Mouse (Mus musculus) heart, postnatal 0 days (tissue): ENCODE results near the gene Il3ra. TPM values are rescaled to one million over a fixed set of nuclear protein-coding genes. Genes with fewer than 3 reads are reported as not detected.

Experiments
- ATAC-seq: fragments of 200-750 bp; cut with Nextera tagmentation; 2 replicates; pipeline ENCODE4 v1.8.0; 2017; ENCODE audit warnings: low read depth, moderate number of reproducible peaks, moderate library complexity; ENCODE audit not compliant: insufficient read depth
- DNase-seq: peaks from one replicate; pipeline ENCODE4 v3.0.0-alpha.2; 2016; ENCODE audit warnings: low spot score
- H3K27ac ChIP-seq: fragments of 300-500 bp; sonication (generic); 2 replicates; pipeline ENCODE4 v1.5.1; 2014; ENCODE audit warnings: low read depth, mild to moderate bottlenecking
- H3K27me3 ChIP-seq: fragments of 300-500 bp; sonication (generic); 2 replicates; pipeline ENCODE4 v1.6.1; 2014; ENCODE audit warnings: low read length, mixed read lengths; ENCODE audit not compliant: control insufficient read depth, insufficient read depth
- H3K36me3 ChIP-seq: fragments of 300-500 bp; sonication (generic); replicated peaks from 2 replicates; pipeline ENCODE4 v1.6.1; 2014; ENCODE audit warnings: low read length, mixed read lengths; ENCODE audit not compliant: control insufficient read depth, insufficient read depth
- H3K4me1 ChIP-seq: fragments of 300-500 bp; sonication (generic); 2 replicates; pipeline ENCODE4 v1.6.1; 2014; ENCODE audit warnings: antibody characterized with exemption; ENCODE audit not compliant: control insufficient read depth, insufficient read depth
- H3K4me2 ChIP-seq: fragments of 300-500 bp; sonication (generic); 2 replicates; pipeline ENCODE4 v1.6.1; 2014; ENCODE audit warnings: low read depth, mild to moderate bottlenecking, low read length, moderate library complexity
- H3K4me3 ChIP-seq: fragments of 300-500 bp; sonication (generic); 2 replicates; pipeline ENCODE4 v1.5.1; 2014; ENCODE audit warnings: low read depth, low read length
- H3K9ac ChIP-seq: fragments of 300-500 bp; sonication (generic); replicated peaks from 2 replicates; pipeline ENCODE4 v1.6.1; 2014; ENCODE audit warnings: low read depth, low read length, mixed read lengths
- H3K9me3 ChIP-seq: fragments of 300-500 bp; sonication (generic); replicated peaks from 2 replicates; pipeline ENCODE4 v1.6.1; 2016; ENCODE audit warnings: low read length; ENCODE audit not compliant: control insufficient read depth
- CTCF ChIP-seq: IDR thresholded peaks from 2 replicates; pipeline ENCODE4 v1.5.1; 2016; ENCODE audit warnings: antibody characterized with exemption, control low read depth, low read depth
- EP300 ChIP-seq: IDR thresholded peaks from 2 replicates; pipeline ENCODE4 v1.6.1; 2016; ENCODE audit warnings: antibody characterized with exemption, low read depth
- WGBS: fragments of 180-500 bp; shearing (Covaris S2); extraction: QIAGEN DNeasy Blood & Tissue Kit; methylation state at CpG from one replicate; pipeline ENCODE4 v1.1.7; 2014; 5-methylcytosine and 5-hydroxymethylcytosine counted together
- polyA plus RNA-seq: library from polyadenylated mRNA; unstranded; fragments of >200 nt; fragmentation: Nextera tagmentation; extraction: Ambion mirVana; gene quantifications from 2 replicates; pipeline ENCODE4 v1.2.1, GENCODE M21; 2015
- total RNA-seq: library from RNA; depleted of rRNA; stranded (reverse); fragments of >200 nt; gene quantifications from 2 replicates; pipeline ENCODE4 v1.2.3, GENCODE M21; 2014; ENCODE audit warnings: low replicate concordance; rRNA removed

The Il3ra gene
- total and polyA plus RNA-seq, 2 experiments from 2014 or later: 4.1 to 22.1 TPM

- Histone ChIP-seq H3K27me3 (no peaks in the 10 kb centered on the region), H3K36me3 (0 out of 2 replicates have a peak, but pooled peaks cover 2% of the 10 kb centered on the region), H3K4me3 (no peak overlapping the region), H3K27ac (no peak overlapping the region), H3K4me1 (no peaks in the 10 kb centered on the region), H3K9ac (no peak overlapping the region), H3K9me3 (peaks cover 48% of the 10 kb centered on the region), H3K4me2 (no peak overlapping the region)
- TF ChIP-seq EP300: no peak
- TF ChIP-seq CTCF: no peak
- no peak for DNase-seq
- 89% methylated on average over 8 of the region's 8 CpGs for WGBS
- no peak for ATAC-seq
Measured at GRCm38 (mm10) chr14:14353740-14354510, 7.8 kb downstream of the Il3ra start.

GRCm38 (mm10) chr14:14354511-14355359, 8.7 kb downstream of the Il3ra start:
- no peak overlapping the region for H3K4me3 ChIP-seq
- ATAC-seq: no peak

DNA sequence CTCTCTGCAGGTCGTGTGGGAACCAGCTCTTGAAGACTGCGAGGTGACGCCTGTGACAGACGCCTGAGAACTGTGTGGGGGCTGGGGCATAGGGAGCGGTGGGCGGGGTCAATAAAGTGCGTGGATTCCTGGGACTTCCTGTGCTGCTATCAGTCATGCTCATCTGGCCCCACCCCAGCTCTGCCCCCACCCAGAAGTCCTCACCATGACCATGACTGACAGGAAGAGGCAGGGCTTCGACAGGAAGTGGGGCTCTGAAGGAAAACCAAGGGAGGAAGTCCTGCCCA, 9.2 kb downstream of the Il3ra start:
- H3K9me3 ChIP-seq: peaks cover 37% of the 10 kb centered on the region
- H3K4me1 ChIP-seq: no peaks in the 10 kb centered on the region
- no peaks in the 10 kb centered on the region for H3K27me3 ChIP-seq
- WGBS: 90% methylated on average over 8 of the region's 8 CpGs
- no peak overlapping the region for H3K27ac ChIP-seq
- no peaks in the 10 kb centered on the region for H3K36me3 ChIP-seq
- no peak overlapping the region for H3K9ac ChIP-seq
- H3K4me3 ChIP-seq: no peak overlapping the region
- no peak for TF ChIP-seq CTCF
- TF ChIP-seq EP300: no peak
- no peak overlapping the region for H3K4me2 ChIP-seq
- ATAC-seq (no peak), DNase-seq (no peak)

More at GRCm38 (mm10) chr14:14354511-14355359, 8.7 kb downstream of the Il3ra start:
- Histone ChIP-seq H3K9me3 (peaks cover 40% of the 10 kb centered on the region), H3K27me3 (no peaks in the 10 kb centered on the region), H3K27ac (no peak overlapping the region), H3K9ac (no peak overlapping the region), H3K4me1 (no peaks in the 10 kb centered on the region), H3K36me3 (no peaks in the 10 kb centered on the region), H3K4me2 (no peak overlapping the region)
- 93% methylated on average over 13 of the region's 13 CpGs for WGBS
- DNase-seq: no peak
- TF ChIP-seq CTCF: no peak
- TF ChIP-seq EP300: no peak

- H3K4me3 ChIP-seq: no peak overlapping the region
- WGBS: 82% methylated on average over 1 of the region's 1 CpGs
- H3K9ac ChIP-seq: no peak overlapping the region
- no peak for TF ChIP-seq EP300
- TF ChIP-seq CTCF: no peak
- H3K27me3 ChIP-seq: no peaks in the 10 kb centered on the region
- no peaks in the 10 kb centered on the region for H3K36me3 ChIP-seq
- no peak overlapping the region for H3K4me2 ChIP-seq
- ATAC-seq: no peak
- no peak overlapping the region for H3K27ac ChIP-seq
- H3K4me1 ChIP-seq: no peaks in the 10 kb centered on the region
- H3K9me3 ChIP-seq: no peaks in the 10 kb centered on the region
- no peak for DNase-seq
Measured at GRCm38 (mm10) chr14:14395535-14395934, 49.5 kb downstream of the Il3ra start.

DNA sequence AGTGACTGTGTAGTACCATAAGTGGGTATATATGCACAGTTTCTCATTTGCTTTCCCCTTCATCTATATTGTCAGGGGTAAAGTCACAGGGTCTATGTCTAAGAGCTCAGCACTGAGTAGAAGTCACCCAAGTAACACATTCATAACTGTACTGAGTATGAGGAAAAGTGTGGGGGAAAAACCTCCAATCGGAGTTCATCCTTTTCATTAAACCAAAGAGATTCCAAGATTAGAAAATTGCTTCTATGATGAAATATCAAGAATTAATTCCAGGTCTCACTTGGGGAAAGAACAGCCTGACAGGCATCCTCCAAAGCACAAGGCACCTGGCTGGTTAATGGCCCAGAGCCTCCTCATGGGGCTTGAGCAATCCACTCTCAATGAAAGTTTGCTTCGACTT, 54.9 kb downstream of the Il3ra start, which contains the start of gene Olfr721-ps1:
TSS of gene Olfr721-ps1 (plus strand) at position 301 of the 400 bp plus-strand sequence.
- Histone ChIP-seq H3K27me3 (no peaks in the 10 kb centered on the region), H3K4me3 (no peak within 1 kb of the TSS), H3K9ac (no peak within 1 kb of the TSS), H3K27ac (no peak within 1 kb of the TSS), H3K4me1 (no peaks in the 10 kb centered on the region), H3K4me2 (no peak within 1 kb of the TSS), H3K36me3 (no peaks in the 10 kb centered on the region), H3K9me3 (no peaks in the 10 kb centered on the region)
- no peak for ATAC-seq
- TF ChIP-seq EP300 (no peak), CTCF (no peak)
- WGBS: 62% methylated on average over 2 of the region's 2 CpGs
- no peak for DNase-seq

Other genes with a start within 250 kb of the Il3ra start
- 111 and 132 TPM in 2 replicates for gene Psmd6, start 225.3 kb upstream of the Il3ra start, total RNA-seq
- 173 and 184 TPM in 2 replicates for gene Psmd6, start 225.3 kb upstream of the Il3ra start, polyA plus RNA-seq
- not detected in 2 replicates for gene Olfr720, start 159.4 kb upstream of the Il3ra start, total RNA-seq
- gene Olfr720, start 159.4 kb upstream of the Il3ra start, polyA plus RNA-seq: not detected in 2 replicates
- not detected in 2 replicates for gene Olfr31, start 23.4 kb upstream of the Il3ra start, total RNA-seq
- not detected in 2 replicates for gene Olfr31, start 23.4 kb upstream of the Il3ra start, polyA plus RNA-seq
- gene Olfr721-ps1, start 55.0 kb downstream of the Il3ra start, total RNA-seq: not detected in 2 replicates
- gene Olfr721-ps1, start 55.0 kb downstream of the Il3ra start, polyA plus RNA-seq: not detected in 2 replicates